Mouse (Mus musculus) R1 (cell line): ENCODE results near the gene G6pc2.

ENCODE experiments used
- DNase-seq: peaks from one replicate; pipeline ENCODE4 v3.0.0-alpha.2; 2018; ENCODE audit warnings: low read depth, low spot score

The G6pc2 gene

GRCm38 (mm10) chr2:69210773-69211172, at the start of gene G6pc2:
G6pc2 (plus strand) TSS chr2:69211073.
- DNase-seq = no peak

- no peak for DNase-seq
Measured at GRCm38 (mm10) chr2:69170395-69171077, 40.3 kb upstream of the G6pc2 start.

- DNase-seq = no peak
Measured at GRCm38 (mm10) chr2:69175296-69175695, 35.6 kb upstream of the G6pc2 start.

- no peak for DNase-seq
Measured at GRCm38 (mm10) chr2:69179721-69180120, 31.2 kb upstream of the G6pc2 start.

GRCm38 (mm10) chr2:69187990-69188389, 22.9 kb upstream of the G6pc2 start:
- DNase-seq = no peak

- DNase-seq = no peak
Measured at GRCm38 (mm10) chr2:69188732-69189131, 22.1 kb upstream of the G6pc2 start.

- no peak for DNase-seq
Measured at GRCm38 (mm10) chr2:69189222-69189621, 21.7 kb upstream of the G6pc2 start.

- DNase-seq = no peak
Measured at GRCm38 (mm10) chr2:69191059-69191458, 19.8 kb upstream of the G6pc2 start.

GRCm38 (mm10) chr2:69193555-69193954, 17.3 kb upstream of the G6pc2 start:
- DNase-seq = peak; percentile 16

- DNase-seq = no peak
Measured at GRCm38 (mm10) chr2:69205185-69205584, 5.7 kb upstream of the G6pc2 start.

- peak; percentile 98 for DNase-seq
Measured at GRCm38 (mm10) chr2:69205791-69206351, 5.0 kb upstream of the G6pc2 start, which contains the start of gene Spc25. Spc25 (minus strand) TSS chr2:69206194.

- DNase-seq = peak; percentile 20
Measured at GRCm38 (mm10) chr2:69206523-69206922, 4.3 kb upstream of the G6pc2 start.

- peak; percentile 71 for DNase-seq
Measured at GRCm38 (mm10) chr2:69209684-69210083, 1.2 kb upstream of the G6pc2 start.

- DNase-seq = peak; percentile 30
Measured at GRCm38 (mm10) chr2:69212652-69213051, 1.8 kb downstream of the G6pc2 start.

GRCm38 (mm10) chr2:69215242-69215641, 4.4 kb downstream of the G6pc2 start:
- DNase-seq = no peak

GRCm38 (mm10) chr2:69221868-69222416, 11.1 kb downstream of the G6pc2 start:
- peak; percentile 68 for DNase-seq

GRCm38 (mm10) chr2:69222815-69223214, 11.9 kb downstream of the G6pc2 start:
- DNase-seq = no peak

- no peak for DNase-seq
Measured at GRCm38 (mm10) chr2:69224724-69225123, 13.9 kb downstream of the G6pc2 start.

- DNase-seq = no peak
Measured at GRCm38 (mm10) chr2:69226876-69227275, 16.0 kb downstream of the G6pc2 start.

GRCm38 (mm10) chr2:69228635-69229034, 17.8 kb downstream of the G6pc2 start:
- DNase-seq = no peak

- DNase-seq = no peak
Measured at GRCm38 (mm10) chr2:69230137-69230536, 19.3 kb downstream of the G6pc2 start.

- no peak for DNase-seq
Measured at GRCm38 (mm10) chr2:69232101-69232500, 21.2 kb downstream of the G6pc2 start.
